Mouse (Mus musculus) liver, embryonic 14.5 days (tissue): ENCODE measurements at regions not wholly inside any gene's neighbourhood (a gene's known extent, or its start where the extent isn't known, plus 50 kb on each side); places are given as distances from the start of the nearest gene placed in this dataset.

Source experiments
- CTCF ChIP-seq: IDR thresholded peaks from 2 replicates; pipeline ENCODE4 v1.5.1; 2016; ENCODE audit warnings: antibody characterized with exemption, low read depth, control low read depth
- EP300 ChIP-seq: IDR thresholded peaks from 2 replicates; pipeline ENCODE4 v1.6.1; 2016; ENCODE audit warnings: antibody characterized with exemption, low read depth

GRCm38 (mm10) chr12:58743800-58744199 lies 268.0 kb downstream of the Sec23a start:
- TF ChIP-seq EP300 (no peak), CTCF (no peak)
